Mouse (Mus musculus) frontal cortex, postnatal 36 days (tissue): Measurements from ENCODE around the gene Dner.
"Not testable (repeated sequence)": the region's sequence is repeated elsewhere in the genome, so short reads cannot be mapped to it uniquely, and the experiment has no call there.

Experiments used
- DNase-seq, 2 experiments: peaks; one replicate each; pipeline ENCODE4 v3.0.0; 2022; ENCODE audit warnings: low spot score in 2 of 2

Dner gene

DNA sequence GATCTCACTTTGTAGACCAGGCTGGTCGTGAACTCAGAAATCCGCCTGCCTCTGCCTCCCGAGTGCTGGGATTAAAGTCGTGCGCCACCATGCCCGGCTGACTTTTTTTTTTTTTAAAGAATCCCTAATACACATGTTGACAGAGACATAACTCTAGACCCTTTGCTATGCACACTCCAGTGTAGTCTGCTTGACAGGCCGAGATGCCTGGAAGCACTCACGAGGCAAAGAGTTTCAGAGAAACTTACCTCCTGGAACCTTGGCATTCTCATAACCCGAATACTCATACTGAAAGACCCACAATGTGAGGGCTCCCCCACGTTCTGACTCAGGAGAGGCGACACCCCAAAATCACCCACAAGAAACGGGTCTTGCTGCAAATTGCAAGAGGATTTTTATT lies 364.2 kb downstream of the Dner start:
- not testable (repeated sequence) for DNase-seq

- DNase-seq, result no peak
Measured at GRCm38 (mm10) chr1:84325309-84325708, 370.7 kb downstream of the Dner start.

GRCm38 (mm10) chr1:84321327-84321726 lies 374.7 kb downstream of the Dner start:
- DNase-seq, result no peak
